Mouse (Mus musculus) cerebellum, adult 2 months (tissue): ENCODE results near the gene Hoxb6.

ENCODE experiments used
- CTCF ChIP-seq: fragments of 200-500 bp; IDR thresholded peaks from 2 replicates; pipeline ENCODE4 v1.5.1; 2011; ENCODE audit warnings: low read depth, mild to moderate bottlenecking, control low read depth, low read length, moderate library complexity, borderline replicate concordance; ENCODE audit not compliant: insufficient read depth
- POLR2A ChIP-seq: fragments of 200-500 bp; IDR thresholded peaks from 2 replicates; pipeline ENCODE4 v1.6.1; 2011; ENCODE audit warnings: low read length, control low read depth, borderline replicate concordance; ENCODE audit not compliant: insufficient read depth

- TF ChIP-seq CTCF (no peak), POLR2A (no peak)
These were observed 32.7 kb downstream of the Hoxb6 start for GRCm38 (mm10) chr11:96324965-96325364.
